Mouse (Mus musculus) layer of hippocampus, postnatal 36 days (tissue): ENCODE data around the gene H2-M10.3. TPM values are rescaled to one million over a fixed set of nuclear protein-coding genes. Genes with fewer than 3 reads are reported as not detected.
"Not testable (repeated sequence)": the region's sequence is repeated elsewhere in the genome, so short reads cannot be mapped to it uniquely, and the experiment has no call there.

ENCODE experiments used
- DNase-seq, 2 experiments: peaks; one replicate each; pipeline ENCODE4 v3.0.0; 2022
- total RNA-seq, 2 experiments: library from RNA; stranded (reverse); gene quantifications; 2 replicates each; pipeline ENCODE4 v1.2.3; 2021

Gene H2-M10.3
- not detected for total RNA-seq

DNA sequence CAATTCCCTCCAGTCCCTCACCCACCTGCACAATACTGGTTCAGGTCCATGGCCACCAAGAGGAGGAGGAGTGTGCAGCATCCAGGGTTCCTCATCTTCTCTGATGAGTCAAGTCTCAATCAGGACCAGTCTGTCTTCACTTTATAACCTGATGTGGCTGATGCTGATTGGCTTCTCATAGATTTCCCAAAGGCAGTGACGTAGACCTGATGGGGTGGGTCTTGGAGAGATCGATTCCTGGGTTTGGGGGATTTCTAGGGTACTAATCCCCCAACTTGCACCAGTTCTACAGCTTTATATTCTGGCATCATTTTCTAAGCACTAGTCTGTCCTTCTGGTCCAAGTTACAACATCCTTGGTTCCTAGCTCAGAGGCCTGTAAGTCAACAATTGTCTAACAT lies at the start of gene H2-M10.3:
TSS of gene H2-M10.3 (minus strand) at position 101 of the 400 bp plus-strand sequence.
- DNase-seq = not testable (repeated sequence)

DNA sequence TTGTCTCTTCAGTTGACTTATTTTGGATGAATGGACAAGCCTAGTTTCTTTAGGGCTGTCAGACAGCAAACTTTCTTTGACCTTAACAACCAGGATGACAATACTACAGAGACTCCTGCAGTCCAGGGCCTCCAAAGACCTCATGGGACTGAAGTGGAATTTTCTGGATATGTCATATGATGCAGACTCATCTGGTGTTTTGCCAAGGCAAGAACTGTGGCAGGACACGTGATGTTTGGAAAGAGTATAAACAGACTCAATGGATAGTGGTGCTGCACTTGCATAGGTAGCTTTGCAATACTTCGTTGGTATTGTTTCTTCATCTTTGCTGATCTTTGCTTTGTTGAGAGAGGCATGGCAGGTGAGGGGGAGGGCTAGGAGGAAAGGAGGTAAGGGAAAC lies 49.2 kb upstream of the H2-M10.3 start:
- no peak for DNase-seq

DNA sequence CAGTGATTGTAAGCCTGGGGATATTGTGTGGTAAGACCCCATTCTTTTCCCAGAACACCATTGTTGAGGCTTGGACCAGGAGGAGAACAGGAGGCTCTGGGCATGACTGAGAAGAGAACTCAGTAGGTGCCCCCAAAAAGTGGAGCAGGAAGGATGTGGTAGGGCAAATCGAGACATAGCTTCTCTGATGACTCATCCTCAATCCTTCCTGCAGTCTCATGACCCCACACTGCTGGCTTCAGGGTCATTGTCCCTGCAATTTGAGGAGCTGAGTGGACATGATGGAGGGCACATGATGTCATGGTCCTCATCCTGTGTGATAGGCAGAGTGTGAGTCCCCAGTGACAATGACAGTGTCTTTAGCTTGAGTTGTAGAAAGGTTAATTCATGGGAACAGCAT lies 47.2 kb upstream of the H2-M10.3 start:
- DNase-seq = no peak

DNA sequence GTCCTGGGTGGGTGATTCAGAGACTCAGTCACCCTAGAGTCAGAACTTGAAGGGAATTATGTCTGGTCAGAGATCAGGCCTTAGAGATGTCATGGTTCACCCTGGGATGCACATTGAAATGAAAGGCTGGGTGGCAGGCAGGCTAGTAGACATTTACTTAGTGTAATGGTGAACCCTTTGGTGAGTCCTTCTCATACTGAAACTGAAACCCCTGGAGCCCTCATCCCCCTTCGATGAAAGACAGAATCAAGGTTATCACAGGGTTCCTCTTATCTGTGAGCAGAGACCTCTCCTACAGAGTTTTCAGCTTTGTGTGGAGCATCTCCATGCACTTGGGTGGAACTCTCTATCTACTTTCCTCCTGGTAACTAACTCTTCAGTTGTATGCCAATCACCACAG lies 46.1 kb upstream of the H2-M10.3 start:
- DNase-seq = no peak

DNA sequence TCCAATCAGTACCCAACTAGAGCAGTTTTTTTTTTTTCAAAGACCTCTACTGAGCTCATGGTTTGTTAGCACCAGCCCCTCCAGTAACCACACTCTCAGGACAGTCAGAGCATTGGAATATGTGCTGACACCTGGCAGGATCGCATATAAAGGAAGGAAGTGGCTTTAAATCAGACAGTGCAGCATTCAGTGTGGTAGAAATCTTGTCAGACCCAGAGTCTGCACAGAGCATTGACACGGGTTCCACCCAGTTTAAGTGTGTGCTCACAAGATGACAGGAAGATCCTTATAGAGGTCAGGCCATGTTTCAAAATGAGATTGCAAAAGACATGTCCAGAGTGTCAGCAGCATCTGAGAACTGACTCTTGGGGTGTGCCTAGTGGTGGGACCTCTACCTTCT lies 21.7 kb upstream of the H2-M10.3 start:
- DNase-seq = no peak

DNA sequence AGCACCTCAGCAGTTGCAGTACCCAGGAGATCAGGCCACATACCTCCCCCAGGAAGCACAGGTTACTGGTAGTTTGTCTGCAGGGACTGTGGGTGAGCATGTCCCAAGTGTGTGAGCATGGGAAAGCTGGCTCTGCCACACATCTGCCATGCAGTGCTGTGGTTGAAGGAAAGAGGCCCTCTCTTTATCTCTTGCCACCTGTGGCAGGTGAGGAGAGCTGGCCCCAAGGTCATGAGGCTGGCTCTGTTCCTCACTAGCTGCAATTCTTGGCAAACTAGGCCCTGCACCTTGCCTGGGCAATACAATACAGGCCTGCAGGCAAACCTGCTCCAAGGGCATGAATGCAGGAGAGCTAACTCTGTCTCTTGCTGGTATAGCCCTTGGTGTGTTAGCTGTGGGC lies 5.8 kb downstream of the H2-M10.3 start:
- DNase-seq = not testable (repeated sequence)

DNA sequence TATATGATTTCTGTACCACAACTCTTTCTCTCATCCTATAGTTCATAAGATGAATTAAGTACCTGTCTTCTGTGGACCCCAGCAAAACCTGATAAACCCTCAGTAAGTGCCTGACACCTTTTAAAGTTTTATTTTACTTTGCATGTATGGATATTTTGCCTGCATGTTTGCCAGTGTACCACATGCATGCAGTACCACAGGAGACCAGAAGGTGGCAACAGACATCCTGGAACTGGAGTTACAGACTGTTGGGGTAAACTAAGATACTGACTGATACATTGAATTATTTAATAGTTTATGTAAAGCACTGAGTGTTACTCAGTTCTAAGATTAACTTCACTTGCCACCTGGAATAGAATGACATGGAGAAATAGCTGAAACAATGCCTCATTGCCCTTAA lies 10.7 kb downstream of the H2-M10.3 start:
- peak; percentile 10 to 43 for DNase-seq

DNA sequence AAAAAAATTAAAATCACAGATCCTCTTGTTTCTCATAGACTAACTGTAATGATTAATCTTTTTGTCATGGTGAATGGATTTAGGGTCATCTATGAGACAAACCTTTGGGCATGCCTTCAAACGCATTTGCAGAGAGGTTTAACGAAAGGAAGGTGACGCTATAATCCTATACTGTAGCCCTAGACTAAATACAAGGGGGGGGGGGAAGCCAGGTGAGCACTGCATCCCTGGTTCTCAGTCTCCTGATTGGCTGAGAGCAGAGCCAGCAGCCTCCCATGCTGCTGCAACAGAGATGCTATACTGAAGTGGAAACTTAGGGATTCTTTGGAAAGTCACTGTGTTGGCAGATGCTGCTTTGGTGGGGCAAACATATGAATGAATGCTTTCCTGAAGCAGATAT lies 12.5 kb downstream of the H2-M10.3 start:
- DNase-seq = no peak

DNA sequence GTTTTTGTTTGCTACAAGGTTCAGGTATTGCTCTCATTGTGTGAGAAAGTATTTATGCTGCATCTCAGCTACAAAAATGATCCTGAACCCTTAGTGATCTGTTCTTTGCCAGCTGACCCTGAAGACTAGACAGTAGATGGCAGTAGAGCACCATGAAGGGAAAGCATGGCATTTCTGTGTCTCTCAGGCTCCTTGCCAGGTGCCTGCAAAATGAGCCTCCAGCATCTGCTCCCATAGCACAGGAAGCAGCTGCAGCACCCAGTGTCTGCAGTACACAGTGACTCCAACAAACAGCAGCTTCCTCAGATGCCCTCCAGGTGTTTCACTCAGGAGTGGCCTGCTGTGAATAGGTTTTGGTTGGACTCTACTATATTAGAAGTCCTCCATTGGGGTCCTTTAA lies 12.9 kb downstream of the H2-M10.3 start:
- peak; percentile 55 to 59 for DNase-seq

DNA sequence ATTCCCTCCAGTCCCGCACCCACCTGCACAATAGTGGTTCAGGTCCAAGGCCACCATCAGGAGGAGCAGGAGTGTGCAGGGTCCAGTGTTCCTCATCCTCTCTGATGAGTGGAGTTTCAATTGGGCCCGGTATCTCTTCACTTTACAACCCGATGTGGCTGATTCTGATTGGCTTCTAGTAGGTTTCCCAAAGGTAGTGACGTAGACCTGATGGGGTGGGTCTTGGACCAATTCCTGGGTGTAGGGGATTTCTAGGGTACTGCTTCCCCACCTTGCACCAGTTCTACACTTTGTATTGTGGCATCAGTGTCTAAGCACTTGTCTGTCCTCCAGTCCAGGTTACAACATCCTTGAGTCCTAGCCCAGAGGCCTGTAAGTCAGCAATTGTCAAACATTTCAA lies 42.2 kb downstream of the H2-M10.3 start, which contains the start of gene H2-M10.1:
TSS of gene H2-M10.1 (minus strand) at position 101 of the 400 bp plus-strand sequence.
- no peak for DNase-seq

DNA sequence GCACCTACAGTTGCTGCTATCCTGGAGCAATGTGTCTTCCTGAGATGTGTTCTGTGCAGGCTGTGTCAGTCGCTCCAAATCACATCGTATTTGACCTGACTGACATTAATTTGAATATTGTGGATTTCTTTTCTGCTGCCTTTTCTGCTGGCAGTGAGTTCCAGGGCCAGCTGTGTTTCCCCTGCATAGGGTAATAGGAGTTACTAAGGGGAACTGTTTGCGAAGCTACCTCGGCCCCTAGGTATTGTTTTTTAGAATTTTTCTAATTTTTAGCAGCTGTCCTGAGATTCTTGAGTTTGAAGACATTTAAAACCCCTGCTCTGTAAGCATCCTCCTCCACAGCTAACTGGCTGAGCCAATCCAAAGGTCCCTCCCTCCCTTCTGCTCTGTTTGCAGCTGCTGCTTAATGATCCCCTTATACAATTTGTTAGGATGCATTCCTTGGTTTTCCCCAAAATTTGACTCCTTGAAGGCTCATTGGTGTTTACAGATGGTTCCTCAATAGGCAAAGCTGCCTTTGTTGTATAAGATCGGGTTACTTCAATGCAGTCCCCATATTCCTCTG lies 52.4 kb downstream of the H2-M10.3 start:
- no peak for DNase-seq

DNA sequence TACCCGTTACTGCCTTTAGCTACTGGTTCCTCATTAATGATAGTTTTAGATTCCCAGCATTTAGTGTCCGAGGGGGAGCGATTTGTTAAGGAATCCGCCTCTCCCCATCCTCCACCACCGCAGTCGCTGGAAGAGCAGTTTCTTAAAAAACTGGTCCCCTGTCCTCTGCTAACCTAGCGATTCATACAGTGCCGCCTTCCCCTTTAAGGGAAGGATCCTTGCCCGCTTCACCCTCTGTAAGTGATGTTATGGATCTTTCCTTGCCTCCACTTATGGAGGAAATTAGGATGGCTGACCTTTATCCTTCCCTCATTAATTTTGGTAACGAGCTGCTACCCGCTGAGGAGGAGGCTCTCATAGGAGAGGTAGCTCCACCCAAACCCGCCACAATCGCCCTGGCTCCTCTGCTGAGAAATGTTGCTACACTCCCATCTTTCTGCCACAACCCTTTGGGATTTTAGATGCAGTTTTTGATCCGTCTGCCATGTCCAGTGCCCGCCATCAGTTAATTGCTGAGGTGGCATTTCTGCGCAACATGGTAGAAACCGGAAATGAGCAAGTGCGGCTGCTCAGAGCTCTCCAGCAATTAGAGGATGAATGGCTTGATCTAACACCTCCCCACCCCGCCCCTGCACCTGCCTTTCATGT lies 53.1 kb downstream of the H2-M10.3 start:
- DNase-seq = peak; percentile 75 to 76

Other genes with a start within 250 kb of the H2-M10.3 start
- under 1 TPM in 1 of 2 experiments, not detected in 1; 0.23 TPM for gene Gm19684, start 246.7 kb downstream of the H2-M10.3 start, total RNA-seq
- not detected for gene Gm7030, start 239.0 kb downstream of the H2-M10.3 start, total RNA-seq
- not detected for gene Gm8909, start 199.9 kb downstream of the H2-M10.3 start, total RNA-seq
- not detected for gene H2-T3, start 178.1 kb downstream of the H2-M10.3 start, total RNA-seq
- gene Rpp21, start 110.3 kb downstream of the H2-M10.3 start, total RNA-seq = 10 to 100 TPM; 43.3 to 44.5 TPM
- 10 to 100 TPM; 21.2 to 23.7 TPM for gene Trim39, start 96.2 kb downstream of the H2-M10.3 start, total RNA-seq
- gene H2-M10.2, start 81.9 kb downstream of the H2-M10.3 start, total RNA-seq = not detected
- not detected for gene H2-M10.1, start 42.3 kb downstream of the H2-M10.3 start, total RNA-seq
- not detected for gene H2-M10.4, start 93.9 kb upstream of the H2-M10.3 start, total RNA-seq
- gene H2-M11, start 178.7 kb upstream of the H2-M10.3 start, total RNA-seq = not detected